Mouse (Mus musculus): ENCODE measurements around the gene Arhgef19. TPM values are rescaled to one million over a fixed set of nuclear protein-coding genes. Genes with fewer than 3 reads are reported as not detected.

Arhgef19 gene
- polyA plus RNA-seq, 1 experiment from 2014 or later, result 1.2 TPM

DNA sequence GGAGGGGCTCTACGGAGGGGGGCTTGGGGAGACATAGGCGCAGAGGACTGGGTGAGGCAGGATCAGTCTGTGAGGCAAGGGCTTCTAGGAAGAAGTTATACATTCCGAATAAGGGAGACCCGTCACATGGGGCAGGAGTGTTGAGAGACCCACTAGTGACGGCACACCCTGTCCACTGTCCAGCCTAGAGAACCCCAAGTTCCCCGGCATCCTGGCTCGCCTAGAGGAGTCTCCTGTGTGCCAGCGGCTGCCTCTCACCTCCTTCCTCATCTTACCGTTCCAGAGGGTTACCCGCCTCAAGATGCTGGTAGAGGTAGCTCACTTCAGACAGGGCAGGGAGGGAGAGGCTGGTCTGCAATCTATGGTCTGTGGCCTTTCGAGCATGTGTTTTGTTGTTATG is 10.1 kb downstream of the Arhgef19 start:
- ATAC-seq (ENCODE audit: insufficient read depth, low FRiP score, low TSS enrichment), result no peak
- H3K4me1 ChIP-seq (ENCODE audit: control insufficient read depth, insufficient read depth, low read length), result peaks cover 25% of the 10 kb centered on the region
- no peak overlapping the region for H3K4me2 ChIP-seq (ENCODE audit: low read depth)
- H3K4me3 ChIP-seq (ENCODE audit: low read depth, low read length), result no peak overlapping the region
- no peak overlapping the region for H3K9ac ChIP-seq (ENCODE audit: low read length)
- H3K36me3 ChIP-seq (ENCODE audit: control insufficient read depth, insufficient read depth, low read length), result no peaks in the 10 kb centered on the region
- H3K27me3 ChIP-seq (ENCODE audit: control insufficient read depth, insufficient read depth, low read length), result peaks cover 49% of the 10 kb centered on the region
- WGBS, result 71% methylated on average over 11 of the region's 11 CpGs
- H3K27ac ChIP-seq (ENCODE audit: low read depth, low read length), result no peak overlapping the region
- no peak for DNase-seq (ENCODE audit: low spot score)
- H3K9me3 ChIP-seq (ENCODE audit: control insufficient read depth, low read length), result no peaks in the 10 kb centered on the region

DNA sequence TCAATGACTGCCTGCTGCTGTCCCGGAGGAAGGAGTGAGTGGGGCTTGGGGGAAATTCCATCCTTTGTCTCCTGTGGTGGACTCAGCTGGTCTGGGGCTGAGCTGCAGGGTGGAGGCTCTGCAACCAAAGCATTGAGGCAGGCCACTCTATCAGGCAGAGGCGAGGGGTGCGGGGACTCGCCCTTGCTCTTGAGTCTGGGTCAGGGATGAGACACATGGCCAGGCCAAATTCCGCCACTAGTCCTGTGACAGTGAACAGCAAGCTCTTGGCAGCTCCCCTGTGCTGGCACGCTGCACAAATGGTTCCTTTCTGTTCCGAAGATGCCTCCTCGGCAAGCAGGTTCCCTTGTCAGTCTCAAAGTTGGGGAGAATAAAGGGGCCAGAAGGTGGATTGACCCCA is 11.8 kb downstream of the Arhgef19 start:
- no peak for ATAC-seq (ENCODE audit: insufficient read depth, low FRiP score, low TSS enrichment)
- H3K27ac ChIP-seq (ENCODE audit: low read depth, low read length), result no peak overlapping the region
- H3K27me3 ChIP-seq (ENCODE audit: control insufficient read depth, insufficient read depth, low read length), result peaks cover 36% of the 10 kb centered on the region
- no peak overlapping the region for H3K9ac ChIP-seq (ENCODE audit: low read length)
- no peak overlapping the region for H3K4me2 ChIP-seq (ENCODE audit: low read depth)
- H3K36me3 ChIP-seq (ENCODE audit: control insufficient read depth, insufficient read depth, low read length), result no peaks in the 10 kb centered on the region
- 77% methylated on average over 8 of the region's 8 CpGs for WGBS
- H3K9me3 ChIP-seq (ENCODE audit: control insufficient read depth, low read length), result no peaks in the 10 kb centered on the region
- no peak for DNase-seq (ENCODE audit: low spot score)
- H3K4me1 ChIP-seq (ENCODE audit: control insufficient read depth, insufficient read depth, low read length), result peaks cover 18% of the 10 kb centered on the region
- no peak overlapping the region for H3K4me3 ChIP-seq (ENCODE audit: low read depth, low read length)

DNA sequence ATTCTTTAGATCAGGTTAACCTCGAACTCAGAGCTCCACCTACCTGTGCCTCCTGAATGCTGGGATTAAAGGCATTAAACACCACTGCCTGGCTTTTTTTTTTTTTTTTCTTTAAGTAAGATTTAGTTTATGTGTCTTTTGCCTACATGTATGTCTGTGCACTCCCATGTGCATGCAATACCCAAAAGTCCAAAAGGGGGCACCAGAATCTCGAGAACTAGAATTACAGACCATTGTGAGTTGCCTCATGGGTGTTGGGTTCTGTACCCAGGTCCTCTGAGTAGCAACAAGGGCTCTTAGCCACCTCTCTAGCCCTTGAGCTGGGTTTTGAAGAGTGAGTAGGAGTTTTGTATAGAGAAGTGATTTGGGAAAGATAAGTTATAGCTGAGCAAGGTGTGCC is 13.3 kb downstream of the Arhgef19 start:
- no peak overlapping the region for H3K27ac ChIP-seq (ENCODE audit: low read depth, low read length)
- peaks cover 20% of the 10 kb centered on the region for H3K27me3 ChIP-seq (ENCODE audit: control insufficient read depth, insufficient read depth, low read length)
- no peak overlapping the region for H3K9ac ChIP-seq (ENCODE audit: low read length)
- DNase-seq (ENCODE audit: low spot score) (no peak), ATAC-seq (ENCODE audit: insufficient read depth, low FRiP score, low TSS enrichment) (no peak)
- peaks cover 7% of the 10 kb centered on the region; the same call in 1 of the 2 replicates for H3K4me1 ChIP-seq (ENCODE audit: control insufficient read depth, insufficient read depth, low read length)
- WGBS, result 78% methylated on average over 2 of the region's 2 CpGs
- no peaks in the 10 kb centered on the region for H3K9me3 ChIP-seq (ENCODE audit: control insufficient read depth, low read length)
- no peaks in the 10 kb centered on the region for H3K36me3 ChIP-seq (ENCODE audit: control insufficient read depth, insufficient read depth, low read length)
- H3K4me2 ChIP-seq (ENCODE audit: low read depth), result no peak overlapping the region
- no peak overlapping the region for H3K4me3 ChIP-seq (ENCODE audit: low read depth, low read length)

DNA sequence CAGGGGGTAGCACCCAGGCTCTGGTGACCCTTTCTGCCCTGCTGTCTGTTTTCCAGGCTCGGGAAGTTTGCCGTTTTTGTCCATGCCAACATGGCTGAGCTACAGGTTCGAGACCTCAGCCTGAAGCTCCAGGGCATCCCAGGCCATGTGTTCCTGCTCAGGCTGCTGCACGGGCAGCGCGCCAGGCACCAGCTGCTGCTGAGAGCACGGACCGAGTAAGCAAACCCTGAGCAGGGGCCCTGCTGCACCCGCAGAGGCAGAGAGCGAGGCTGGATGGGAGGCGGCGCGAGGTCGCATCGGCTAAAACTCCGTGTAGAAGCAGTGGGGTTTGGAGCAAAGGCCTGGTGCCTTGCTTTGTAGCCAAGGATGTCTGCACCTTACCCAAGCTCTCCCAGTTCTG is 14.9 kb downstream of the Arhgef19 start:
- no peak overlapping the region for H3K9ac ChIP-seq (ENCODE audit: low read length)
- DNase-seq (ENCODE audit: low spot score) (no peak), ATAC-seq (ENCODE audit: insufficient read depth, low FRiP score, low TSS enrichment) (no peak)
- H3K27me3 ChIP-seq (ENCODE audit: control insufficient read depth, insufficient read depth, low read length), result peaks cover 4% of the 10 kb centered on the region
- H3K36me3 ChIP-seq (ENCODE audit: control insufficient read depth, insufficient read depth, low read length), result no peaks in the 10 kb centered on the region
- no peak overlapping the region for H3K27ac ChIP-seq (ENCODE audit: low read depth, low read length)
- no peaks in the 10 kb centered on the region for H3K9me3 ChIP-seq (ENCODE audit: control insufficient read depth, low read length)
- H3K4me2 ChIP-seq (ENCODE audit: low read depth), result no peak overlapping the region
- 89% methylated on average over 16 of the region's 16 CpGs for WGBS
- H3K4me1 ChIP-seq (ENCODE audit: control insufficient read depth, insufficient read depth, low read length), result no peaks in the 10 kb centered on the region
- H3K4me3 ChIP-seq (ENCODE audit: low read depth, low read length), result no peak overlapping the region

DNA sequence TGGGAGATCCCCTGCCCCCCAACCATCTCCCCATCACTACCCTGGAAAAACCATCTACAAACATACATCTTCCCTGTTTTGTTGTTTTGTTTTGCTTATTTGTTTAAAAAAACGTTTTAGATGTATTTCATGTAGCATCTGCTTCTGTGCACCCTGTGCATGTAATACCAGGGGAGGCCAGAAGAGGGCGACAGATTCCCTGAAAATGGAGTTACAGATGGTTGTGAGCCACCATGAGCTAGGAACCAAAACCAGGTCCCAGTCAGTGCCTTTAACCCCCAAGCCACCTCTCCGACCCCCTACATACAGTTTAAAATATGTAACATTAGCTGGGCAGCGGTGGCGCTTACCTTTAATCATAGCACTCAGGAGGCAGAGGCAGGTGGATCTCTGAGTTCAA is 18.1 kb downstream of the Arhgef19 start:
- ATAC-seq (ENCODE audit: insufficient read depth, low FRiP score, low TSS enrichment) (no peak), DNase-seq (ENCODE audit: low spot score) (no peak)
- Histone ChIP-seq H3K27ac (ENCODE audit: low read depth, low read length) (no peak overlapping the region), H3K36me3 (ENCODE audit: control insufficient read depth, insufficient read depth, low read length) (no peaks in the 10 kb centered on the region), H3K4me2 (ENCODE audit: low read depth) (no peak overlapping the region), H3K4me3 (ENCODE audit: low read depth, low read length) (no peak overlapping the region), H3K9me3 (ENCODE audit: control insufficient read depth, low read length) (no peaks in the 10 kb centered on the region), H3K4me1 (ENCODE audit: control insufficient read depth, insufficient read depth, low read length) (no peaks in the 10 kb centered on the region), H3K9ac (ENCODE audit: low read length) (no peak overlapping the region), H3K27me3 (ENCODE audit: control insufficient read depth, insufficient read depth, low read length) (no peaks in the 10 kb centered on the region)
- 70% methylated on average over 5 of the region's 5 CpGs for WGBS

DNA sequence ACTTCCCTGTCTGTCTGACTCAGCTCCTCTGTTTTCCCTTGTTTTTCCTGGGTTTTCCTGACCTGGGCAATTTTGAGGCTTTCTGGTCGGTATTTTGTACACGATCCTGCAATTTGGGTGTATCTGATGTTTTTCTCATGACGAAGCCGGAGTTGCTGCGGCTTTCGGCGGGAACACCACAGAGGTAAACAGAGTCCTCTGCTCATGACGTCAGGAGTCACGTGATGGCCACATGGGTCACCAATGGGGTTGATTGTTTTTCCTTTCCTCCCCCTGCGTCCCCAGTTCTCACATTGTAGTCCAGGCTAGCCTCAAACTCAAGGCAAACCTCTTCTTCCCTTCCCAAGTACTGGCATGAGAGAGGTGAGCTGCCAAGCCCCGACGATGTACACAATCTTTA is 20.1 kb downstream of the Arhgef19 start:
- no peaks in the 10 kb centered on the region for H3K4me1 ChIP-seq (ENCODE audit: control insufficient read depth, insufficient read depth, low read length)
- H3K27me3 ChIP-seq (ENCODE audit: control insufficient read depth, insufficient read depth, low read length), result no peaks in the 10 kb centered on the region
- DNase-seq (ENCODE audit: low spot score), result no peak
- H3K4me3 ChIP-seq (ENCODE audit: low read depth, low read length), result no peak overlapping the region
- no peaks in the 10 kb centered on the region for H3K9me3 ChIP-seq (ENCODE audit: control insufficient read depth, low read length)
- no peaks in the 10 kb centered on the region for H3K36me3 ChIP-seq (ENCODE audit: control insufficient read depth, insufficient read depth, low read length)
- no peak overlapping the region for H3K4me2 ChIP-seq (ENCODE audit: low read depth)
- no peak overlapping the region for H3K9ac ChIP-seq (ENCODE audit: low read length)
- 81% methylated on average over 12 of the region's 12 CpGs for WGBS
- H3K27ac ChIP-seq (ENCODE audit: low read depth, low read length), result no peak overlapping the region
- ATAC-seq (ENCODE audit: insufficient read depth, low FRiP score, low TSS enrichment), result no peak

DNA sequence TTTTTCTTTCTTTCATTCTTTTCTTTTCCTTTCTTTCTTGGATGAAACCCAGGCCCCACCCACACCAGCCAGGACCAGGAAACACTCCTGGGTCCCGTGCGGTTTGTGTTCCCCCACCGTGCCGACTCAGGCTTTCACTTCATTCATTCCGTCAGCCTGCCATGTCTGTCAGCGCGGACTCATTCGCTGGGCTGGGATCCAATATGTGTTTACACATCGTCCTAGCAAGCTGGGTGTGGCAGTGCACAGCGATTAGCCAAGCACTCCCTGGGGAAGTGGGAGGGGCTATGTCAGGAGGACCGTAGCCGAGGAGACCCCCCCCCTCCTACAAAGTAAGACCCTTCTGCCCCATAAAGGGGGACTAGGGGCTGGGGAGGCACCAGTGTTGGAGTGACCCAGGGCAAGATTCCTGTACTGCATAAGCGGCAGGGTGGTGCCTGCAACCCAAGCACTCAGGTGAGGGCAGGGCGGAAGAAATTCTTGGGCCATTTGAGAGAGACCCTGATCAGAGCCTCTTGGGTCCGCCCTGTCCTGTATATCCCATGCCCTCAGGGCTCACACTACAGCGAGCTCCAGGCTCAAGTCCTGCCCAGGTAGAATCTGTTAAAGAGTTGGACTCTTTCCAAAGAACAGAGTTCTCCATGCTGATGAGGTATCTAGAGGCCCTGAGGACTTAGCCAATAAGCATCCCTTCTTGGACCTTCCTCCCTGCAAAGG is 20.9 kb downstream of the Arhgef19 start:
- no peaks in the 10 kb centered on the region for H3K4me1 ChIP-seq (ENCODE audit: control insufficient read depth, insufficient read depth, low read length)
- WGBS, result 75% methylated on average over 16 of the region's 16 CpGs
- no peak overlapping the region for H3K27ac ChIP-seq (ENCODE audit: low read depth, low read length)
- H3K4me2 ChIP-seq (ENCODE audit: low read depth), result no peak overlapping the region
- no peak overlapping the region for H3K9ac ChIP-seq (ENCODE audit: low read length)
- H3K9me3 ChIP-seq (ENCODE audit: control insufficient read depth, low read length), result no peaks in the 10 kb centered on the region
- no peak for ATAC-seq (ENCODE audit: insufficient read depth, low FRiP score, low TSS enrichment)
- no peaks in the 10 kb centered on the region for H3K27me3 ChIP-seq (ENCODE audit: control insufficient read depth, insufficient read depth, low read length)
- no peak overlapping the region for H3K4me3 ChIP-seq (ENCODE audit: low read depth, low read length)
- no peak for DNase-seq (ENCODE audit: low spot score)
- no peaks in the 10 kb centered on the region for H3K36me3 ChIP-seq (ENCODE audit: control insufficient read depth, insufficient read depth, low read length)

DNA sequence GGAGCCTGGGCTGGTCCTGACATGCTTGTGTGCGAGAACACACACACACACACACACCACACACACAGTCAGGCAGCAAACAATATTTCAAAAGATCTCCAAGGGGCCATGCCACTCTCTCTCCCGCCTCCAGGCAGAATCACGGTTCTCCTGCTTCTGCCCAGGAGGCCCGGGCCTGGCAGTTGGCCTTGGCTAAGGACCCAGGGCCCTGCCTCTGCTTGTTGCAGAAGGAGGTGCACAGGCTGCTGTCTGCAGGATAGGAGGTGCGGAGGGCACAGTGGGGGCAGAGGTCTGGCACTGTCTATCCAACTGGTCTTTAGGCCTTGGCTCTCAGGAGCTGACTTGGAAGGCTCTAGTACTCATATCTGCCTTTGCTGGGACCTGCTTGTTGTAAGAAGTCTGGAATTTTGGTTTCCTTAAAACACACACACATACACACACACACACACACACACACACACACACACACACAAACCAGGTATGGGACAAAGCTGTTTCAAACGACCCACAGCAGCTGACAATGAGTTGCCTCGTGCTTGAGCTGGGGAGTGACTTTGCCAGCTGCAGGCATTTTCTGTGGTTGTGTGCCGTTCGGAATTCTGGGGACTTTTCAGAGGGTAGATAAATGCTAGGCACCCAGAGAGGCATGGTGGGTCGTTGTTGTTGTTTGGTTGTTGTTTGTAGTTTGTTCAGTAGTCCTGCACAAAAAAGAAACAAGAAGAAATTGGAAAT is 23.8 kb downstream of the Arhgef19 start:
- no peaks in the 10 kb centered on the region for H3K36me3 ChIP-seq (ENCODE audit: control insufficient read depth, insufficient read depth, low read length)
- H3K4me1 ChIP-seq (ENCODE audit: control insufficient read depth, insufficient read depth, low read length), result no peaks in the 10 kb centered on the region
- no peak overlapping the region for H3K27ac ChIP-seq (ENCODE audit: low read depth, low read length)
- H3K9me3 ChIP-seq (ENCODE audit: control insufficient read depth, low read length), result no peaks in the 10 kb centered on the region
- H3K4me2 ChIP-seq (ENCODE audit: low read depth), result no peak overlapping the region
- no peak overlapping the region for H3K4me3 ChIP-seq (ENCODE audit: low read depth, low read length)
- H3K27me3 ChIP-seq (ENCODE audit: control insufficient read depth, insufficient read depth, low read length), result no peaks in the 10 kb centered on the region
- DNase-seq (ENCODE audit: low spot score), result no peak
- ATAC-seq (ENCODE audit: insufficient read depth, low FRiP score, low TSS enrichment), result no peak
- H3K9ac ChIP-seq (ENCODE audit: low read length), result no peak overlapping the region
- WGBS, result 81% methylated on average over 10 of the region's 10 CpGs
